12 mouse cellular contexts compared by ENCODE assay signal in genomic region chr10:127136510-127136909, GRCm38 (mm10). TPM values are rescaled to one million over a fixed set of nuclear protein-coding genes. Genes with fewer than 3 reads are reported as not detected.
A peak's percentile ranks its signal among the peaks of the same experiment; 100 is the strongest.
DNase-seq lines count a peak whose midpoint lies in the region; ATAC-seq and TF ChIP-seq lines count a peak whose summit lies in the region.
"Had no signal": no experiment of that assay in that cellular context is flagged by ENCODE, and none has a peak within 500 bp of the region (broad histone marks: within the 10 kb centered on the region; RNA-seq: fewer than 3 reads in every experiment).

No protein-coding gene starts in this region.

- H3K9ac ChIP-seq in heart, embryonic 16.5 days (ENCODE audit: low read length): no peak overlapping the region
- H3K9ac ChIP-seq in liver, postnatal 0 days (replicated peaks): no peak overlapping the region; the same call in 1 of the 2 replicates
- no peak overlapping the region for H3K9ac ChIP-seq in stomach, embryonic 16.5 days (ENCODE audit: low read length)
- H3K9ac ChIP-seq in kidney, embryonic 15.5 days: no peak overlapping the region
- H3K9ac ChIP-seq: heart, embryonic 15.5 days; neural tube, embryonic 12.5 days had no signal

- H3K27me3 ChIP-seq in heart, embryonic 16.5 days (ENCODE audit: control insufficient read depth, insufficient read depth, low read length): no peaks in the 10 kb centered on the region
- no peaks in the 10 kb centered on the region for H3K27me3 ChIP-seq in liver, postnatal 0 days (ENCODE audit: insufficient read depth, low read length)
- no peaks in the 10 kb centered on the region for H3K27me3 ChIP-seq in stomach, embryonic 16.5 days (ENCODE audit: control insufficient read depth, insufficient read depth, low read length)
- no peaks in the 10 kb centered on the region for H3K27me3 ChIP-seq in kidney, embryonic 15.5 days
- H3K27me3 ChIP-seq: heart, embryonic 15.5 days; neural tube, embryonic 12.5 days had no signal

- 77% methylated on average over 4 of the region's 4 CpGs for WGBS in heart, embryonic 16.5 days
- 33% methylated on average over 4 of the region's 4 CpGs for WGBS in liver, postnatal 0 days (ENCODE audit: insufficient replicate concordance)
- 63% methylated on average over 4 of the region's 4 CpGs for WGBS in stomach, embryonic 16.5 days
- 84% methylated on average over 4 of the region's 4 CpGs for WGBS in kidney, embryonic 15.5 days

- H3K36me3 ChIP-seq in heart, embryonic 16.5 days (ENCODE audit: control insufficient read depth, insufficient read depth): no peaks in the 10 kb centered on the region
- H3K36me3 ChIP-seq in liver, postnatal 0 days (replicated peaks; ENCODE audit: insufficient read depth, low read length): no peaks in the 10 kb centered on the region
- H3K36me3 ChIP-seq in stomach, embryonic 16.5 days (ENCODE audit: control insufficient read depth, insufficient read depth, low read length): no peaks in the 10 kb centered on the region
- H3K36me3 ChIP-seq in kidney, embryonic 15.5 days: no peaks in the 10 kb centered on the region
- H3K36me3 ChIP-seq: heart, embryonic 15.5 days; neural tube, embryonic 12.5 days had no signal

- H3K4me1 ChIP-seq in heart, embryonic 16.5 days (ENCODE audit: control insufficient read depth, insufficient read depth, low read length): no peaks in the 10 kb centered on the region
- peaks cover 32% of the 10 kb centered on the region for H3K4me1 ChIP-seq in liver, postnatal 0 days (ENCODE audit: insufficient read depth)
- H3K4me1 ChIP-seq in stomach, embryonic 16.5 days (ENCODE audit: control insufficient read depth, insufficient read depth, low read length): peaks cover 7% of the 10 kb centered on the region; the same call in 1 of the 2 replicates
- no peaks in the 10 kb centered on the region for H3K4me1 ChIP-seq in kidney, embryonic 15.5 days
- H3K4me1 ChIP-seq: heart, embryonic 15.5 days; neural tube, embryonic 12.5 days had no signal

- no peaks in the 10 kb centered on the region; the same call in 1 of the 2 replicates for H3K9me3 ChIP-seq in heart, embryonic 16.5 days (replicated peaks; ENCODE audit: control insufficient read depth, low read length)
- H3K9me3 ChIP-seq in liver, postnatal 0 days (ENCODE audit: low read length): no peaks in the 10 kb centered on the region
- no peaks in the 10 kb centered on the region for H3K9me3 ChIP-seq in stomach, embryonic 16.5 days (replicated peaks; ENCODE audit: control insufficient read depth, low read length)
- H3K9me3 ChIP-seq in kidney, embryonic 15.5 days (replicated peaks): no peaks in the 10 kb centered on the region
- H3K9me3 ChIP-seq: heart, embryonic 15.5 days; neural tube, embryonic 12.5 days had no signal

- no peak overlapping the region for H3K4me2 ChIP-seq in heart, embryonic 16.5 days (ENCODE audit: low read depth, low read length)
- H3K4me2 ChIP-seq in liver, postnatal 0 days (ENCODE audit: low read depth, low read length): 0 out of 2 replicates have a peak overlapping the region, but pooled peaks have one; percentile 38
- H3K4me2 ChIP-seq in stomach, embryonic 16.5 days (ENCODE audit: low read depth, low read length): no peak overlapping the region
- H3K4me2 ChIP-seq in kidney, embryonic 15.5 days: no peak overlapping the region
- H3K4me2 ChIP-seq: heart, embryonic 15.5 days; neural tube, embryonic 12.5 days had no signal

- no peak for TF ChIP-seq CTCF in liver, postnatal 0 days (IDR thresholded peaks at IDR 0.05; ENCODE audit: low read depth)

- TF ChIP-seq EP300 in liver, postnatal 0 days (IDR thresholded peaks at IDR 0.05; ENCODE audit: low read depth): no peak; the same call in 1 of the 2 replicates

- no peak overlapping the region for H3K4me3 ChIP-seq in heart, embryonic 16.5 days (ENCODE audit: low read length)
- no peak overlapping the region for H3K4me3 ChIP-seq in liver, postnatal 0 days (ENCODE audit: low read depth, low read length)
- no peak overlapping the region for H3K4me3 ChIP-seq in stomach, embryonic 16.5 days (replicated peaks; ENCODE audit: low read length)
- H3K4me3 ChIP-seq in kidney, embryonic 15.5 days (replicated peaks): no peak overlapping the region
- H3K4me3 ChIP-seq: erythroblast, embryonic 14.5 days; heart, embryonic 15.5 days; neural tube, embryonic 12.5 days had no signal

- no peak for DNase-seq in heart, postnatal 4 days
- DNase-seq in T-cell, adult 2 months (ENCODE audit: low spot score): peak; percentile 86
- DNase-seq in liver, postnatal 0 days: no peak
- no peak for DNase-seq in layer of hippocampus, postnatal 10 days (ENCODE audit: low spot score in 2 of 2)
- no peak for DNase-seq in layer of hippocampus, postnatal 25 days (ENCODE audit: extremely low spot score in 1 of 2, low spot score in 1 of 2)
- DNase-seq: kidney, adult 18-20 months had no signal

- peak overlapping the region; percentile 17 for H3K27ac ChIP-seq in heart, embryonic 16.5 days (ENCODE audit: low read length)
- peak overlapping the region; percentile 75 for H3K27ac ChIP-seq in liver, postnatal 0 days (ENCODE audit: low read depth)
- H3K27ac ChIP-seq in stomach, embryonic 16.5 days (ENCODE audit: low read length): peak overlapping the region; percentile 17; the same call in 1 of the 2 replicates
- no peak overlapping the region for H3K27ac ChIP-seq in kidney, embryonic 15.5 days
- H3K27ac ChIP-seq: heart, embryonic 15.5 days; neural tube, embryonic 12.5 days had no signal

- no peak for ATAC-seq in heart, embryonic 16.5 days (replicated peaks; ENCODE audit: extremely low read depth, insufficient read depth, low FRiP score)
- ATAC-seq in liver, postnatal 0 days: peak; percentile 4
- no peak for ATAC-seq in stomach, embryonic 16.5 days (ENCODE audit: insufficient read depth, low FRiP score)
- no peak for ATAC-seq in kidney, embryonic 15.5 days (replicated peaks; ENCODE audit: low FRiP score)

RNA-seq across cellular contexts. Expression of gene Os9, which starts 15.6 kb away (rescaled TPM):
- 55.9 and 57.5 TPM in 2 replicates for polyA plus RNA-seq in heart, embryonic 16.5 days (2015; fragmentation: Nextera tagmentation; extraction: Ambion mirVana)
- total RNA-seq in heart, postnatal 4 days (2021): 10 to 100 TPM; 33.0 to 35.4 TPM
- polyA plus RNA-seq in liver, postnatal 0 days (2015; fragmentation: Nextera tagmentation; extraction: Ambion mirVana): 78.8 and 81.4 TPM in 2 replicates
- polyA plus RNA-seq in stomach, embryonic 16.5 days (2015; fragmentation: Nextera tagmentation; extraction: Ambion mirVana): 114 and 128 TPM in 2 replicates
- total RNA-seq in layer of hippocampus, postnatal 10 days (2021): 10 to 100 TPM; 94.3 to 98.3 TPM
- 100 to 1,000 TPM; 105 to 107 TPM for total RNA-seq in layer of hippocampus, postnatal 25 days (2021)
- 88.1 and 94.0 TPM in 2 replicates for polyA plus RNA-seq in kidney, embryonic 15.5 days (2015; fragmentation: Nextera tagmentation; extraction: Ambion mirVana)

RNA-seq across cellular contexts. Expression of gene B4galnt1, which starts 28.5 kb away (rescaled TPM):
- polyA plus RNA-seq in heart, embryonic 16.5 days (2015; fragmentation: Nextera tagmentation; extraction: Ambion mirVana): 3.4 and 6.5 TPM in 2 replicates
- 1 to 10 TPM; 2.2 to 2.7 TPM for total RNA-seq in heart, postnatal 4 days (2021)
- polyA plus RNA-seq in liver, postnatal 0 days (2015; fragmentation: Nextera tagmentation; extraction: Ambion mirVana): 27.2 and 32.2 TPM in 2 replicates
- 29.3 and 34.3 TPM in 2 replicates for polyA plus RNA-seq in stomach, embryonic 16.5 days (2015; fragmentation: Nextera tagmentation; extraction: Ambion mirVana)
- 100 to 1,000 TPM; 107 to 116 TPM for total RNA-seq in layer of hippocampus, postnatal 10 days (2021)
- total RNA-seq in layer of hippocampus, postnatal 25 days (2021): 100 to 1,000 TPM; 113 to 114 TPM
- polyA plus RNA-seq in kidney, embryonic 15.5 days (2015; fragmentation: Nextera tagmentation; extraction: Ambion mirVana): 7.5 and 7.7 TPM in 2 replicates

RNA-seq across cellular contexts. Expression of gene Slc26a10, which starts 43.9 kb away (rescaled TPM):
- polyA plus RNA-seq in heart, embryonic 16.5 days (2015; fragmentation: Nextera tagmentation; extraction: Ambion mirVana): 16.2 and 17.6 TPM in 2 replicates
- 10 to 100 TPM; 25.7 to 31.8 TPM for total RNA-seq in heart, postnatal 4 days (2021)
- polyA plus RNA-seq in liver, postnatal 0 days (2015; fragmentation: Nextera tagmentation; extraction: Ambion mirVana): 2.0 TPM in 2 replicates
- 1.2 and 1.4 TPM in 2 replicates for polyA plus RNA-seq in stomach, embryonic 16.5 days (2015; fragmentation: Nextera tagmentation; extraction: Ambion mirVana)
- total RNA-seq in layer of hippocampus, postnatal 10 days (2021): 1 to 10 TPM; 2.0 to 2.6 TPM
- total RNA-seq in layer of hippocampus, postnatal 25 days (2021): 10 to 100 TPM; 10.5 to 25.1 TPM
- polyA plus RNA-seq in kidney, embryonic 15.5 days (2015; fragmentation: Nextera tagmentation; extraction: Ambion mirVana): 3.1 and 3.3 TPM in 2 replicates
- polyA plus RNA-seq: erythroblast, embryonic 14.5 days had no signal

RNA-seq across cellular contexts. Expression of gene Arhgef25, which starts 53.4 kb away (rescaled TPM):
- 26.0 and 27.0 TPM in 2 replicates for polyA plus RNA-seq in heart, embryonic 16.5 days (2015; fragmentation: Nextera tagmentation; extraction: Ambion mirVana)
- total RNA-seq in heart, postnatal 4 days (2021): 10 to 100 TPM; 19.9 to 21.0 TPM
- 1.9 and 2.6 TPM in 2 replicates for polyA plus RNA-seq in liver, postnatal 0 days (2015; fragmentation: Nextera tagmentation; extraction: Ambion mirVana)
- 71.3 and 77.0 TPM in 2 replicates for polyA plus RNA-seq in stomach, embryonic 16.5 days (2015; fragmentation: Nextera tagmentation; extraction: Ambion mirVana)
- 100 to 1,000 TPM; 125 to 132 TPM for total RNA-seq in layer of hippocampus, postnatal 10 days (2021)
- 100 to 1,000 TPM; 295 to 338 TPM for total RNA-seq in layer of hippocampus, postnatal 25 days (2021)
- polyA plus RNA-seq in kidney, embryonic 15.5 days (2015; fragmentation: Nextera tagmentation; extraction: Ambion mirVana): 40.6 and 52.6 TPM in 2 replicates

RNA-seq across cellular contexts. Expression of gene Dtx3, which starts 59.0 kb away (rescaled TPM):
- 69.9 and 72.5 TPM in 2 replicates for polyA plus RNA-seq in heart, embryonic 16.5 days (2015; fragmentation: Nextera tagmentation; extraction: Ambion mirVana)
- 10 to 100 TPM; 50.0 to 53.8 TPM for total RNA-seq in heart, postnatal 4 days (2021)
- polyA plus RNA-seq in liver, postnatal 0 days (2015; fragmentation: Nextera tagmentation; extraction: Ambion mirVana): 8.8 and 8.9 TPM in 2 replicates
- 68.6 and 79.4 TPM in 2 replicates for polyA plus RNA-seq in stomach, embryonic 16.5 days (2015; fragmentation: Nextera tagmentation; extraction: Ambion mirVana)
- 100 to 1,000 TPM; 187 to 203 TPM for total RNA-seq in layer of hippocampus, postnatal 10 days (2021)
- total RNA-seq in layer of hippocampus, postnatal 25 days (2021): 100 to 1,000 TPM; 210 to 243 TPM
- polyA plus RNA-seq in kidney, embryonic 15.5 days (2015; fragmentation: Nextera tagmentation; extraction: Ambion mirVana): 100 and 129 TPM in 2 replicates
